Mouse (Mus musculus): ENCODE data around the gene Arhgap20. TPM values are rescaled to one million over a fixed set of nuclear protein-coding genes. Genes with fewer than 3 reads are reported as not detected.

The Arhgap20 gene
- polyA plus RNA-seq (2015; fragmentation: Nextera tagmentation; extraction: Ambion mirVana): 2.5 and 2.8 TPM in 2 replicates

DNA sequence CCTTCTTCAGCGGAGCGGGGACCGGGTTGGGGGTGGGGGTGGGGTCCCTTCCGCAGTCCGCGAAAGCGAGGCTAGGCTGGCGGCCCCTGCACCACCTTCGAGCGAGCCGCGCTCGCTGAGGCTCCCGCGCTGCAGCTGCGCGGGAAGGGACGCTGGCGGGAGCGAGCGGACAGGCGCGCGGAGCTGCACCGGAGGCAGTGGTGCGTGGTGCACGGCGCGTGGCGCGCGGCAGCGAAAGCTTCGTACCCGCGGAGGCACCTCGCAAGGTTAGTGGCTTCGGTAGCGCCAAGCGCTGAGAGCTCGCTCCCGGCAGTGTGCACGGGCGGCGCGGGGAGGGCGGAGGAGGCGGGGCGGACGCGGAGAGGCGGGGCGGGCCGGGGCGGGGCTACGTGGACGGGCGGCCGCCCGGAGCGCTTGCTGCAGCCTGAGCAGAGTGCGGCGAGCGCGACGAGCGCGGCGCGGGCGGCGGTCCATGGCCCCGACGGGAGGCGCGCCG is at the start of gene Arhgap20:
Gene Arhgap20 (plus strand): TSS at position 417 of the 496 bp plus-strand sequence.
- Histone ChIP-seq H3K9ac (peak within 1 kb of the TSS; percentile 29), H3K27ac (no peak within 1 kb of the TSS), H3K4me2 (peak within 1 kb of the TSS; percentile 98), H3K36me3 (no peaks in the 10 kb centered on the region), H3K27me3 (replicated peaks) (peaks cover 12% of the 10 kb centered on the region), H3K4me1 (peaks cover 17% of the 10 kb centered on the region), H3K4me3 (replicated peaks) (peak within 1 kb of the TSS; percentile 59), H3K9me3 (no peaks in the 10 kb centered on the region)
- WGBS: under 1% methylated on average over 57 of the region's 77 CpGs
- ATAC-seq (ENCODE audit: insufficient read depth, low FRiP score, low read depth): peak; percentile 95

DNA sequence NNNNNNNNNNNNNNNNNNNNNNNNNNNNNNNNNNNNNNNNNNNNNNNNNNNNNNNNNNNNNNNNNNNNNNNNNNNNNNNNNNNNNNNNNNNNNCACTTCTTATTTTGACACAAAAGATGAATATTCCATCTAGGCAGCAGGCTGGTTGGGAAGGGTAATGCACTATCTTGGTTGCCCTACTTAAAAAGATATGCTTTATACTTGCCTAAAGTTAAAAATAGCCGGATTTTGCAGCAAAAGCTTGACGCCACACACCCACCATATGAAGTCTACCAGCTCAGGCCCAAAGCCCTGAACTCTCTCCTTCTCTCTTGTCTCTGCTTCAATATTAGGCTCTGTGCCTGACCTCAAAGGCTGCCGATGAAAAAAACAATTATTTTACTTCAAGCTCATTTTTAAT is 46.3 kb upstream of the Arhgap20 start:
- Histone ChIP-seq H3K27ac (no peak overlapping the region), H3K27me3 (replicated peaks) (no peaks in the 10 kb centered on the region), H3K9ac (no peak overlapping the region), H3K4me3 (replicated peaks) (no peak overlapping the region), H3K36me3 (no peaks in the 10 kb centered on the region), H3K9me3 (no peaks in the 10 kb centered on the region), H3K4me2 (no peak overlapping the region), H3K4me1 (no peaks in the 10 kb centered on the region)
- WGBS: 80% methylated on average over 3 of the region's 3 CpGs
- no peak for ATAC-seq (ENCODE audit: insufficient read depth, low FRiP score, low read depth)

DNA sequence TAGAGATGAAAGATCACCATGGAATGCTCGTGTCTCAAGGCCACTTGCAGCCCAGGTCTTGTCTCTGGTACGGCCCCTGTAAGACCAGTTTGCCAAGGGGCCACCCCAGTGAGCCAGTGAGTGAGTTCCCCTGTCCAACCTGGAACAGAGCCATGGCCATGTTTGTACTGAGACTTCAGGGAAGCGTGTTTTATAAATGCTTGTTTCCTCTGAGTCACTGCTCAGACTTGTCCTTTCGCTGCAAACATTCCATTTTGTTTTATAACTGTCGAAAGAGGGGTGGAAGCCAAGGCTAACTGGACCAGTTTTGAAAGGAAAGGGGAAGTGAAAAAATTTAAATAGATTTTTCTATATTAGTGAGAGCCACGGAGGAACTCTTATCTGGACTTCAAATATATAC is 37.2 kb upstream of the Arhgap20 start:
- Histone ChIP-seq H3K4me1 (peaks cover 4% of the 10 kb centered on the region; the same call in 1 of the 2 replicates), H3K4me3 (replicated peaks) (no peak overlapping the region), H3K27me3 (replicated peaks) (no peaks in the 10 kb centered on the region), H3K9me3 (no peaks in the 10 kb centered on the region), H3K4me2 (no peak overlapping the region; the same call in 1 of the 2 replicates), H3K9ac (no peak overlapping the region), H3K27ac (peak overlapping the region; percentile 55), H3K36me3 (no peaks in the 10 kb centered on the region)
- WGBS: 15% methylated on average over 6 of the region's 6 CpGs
- ATAC-seq (ENCODE audit: insufficient read depth, low FRiP score, low read depth): peak; percentile 22; the same call in 1 of the 2 replicates

DNA sequence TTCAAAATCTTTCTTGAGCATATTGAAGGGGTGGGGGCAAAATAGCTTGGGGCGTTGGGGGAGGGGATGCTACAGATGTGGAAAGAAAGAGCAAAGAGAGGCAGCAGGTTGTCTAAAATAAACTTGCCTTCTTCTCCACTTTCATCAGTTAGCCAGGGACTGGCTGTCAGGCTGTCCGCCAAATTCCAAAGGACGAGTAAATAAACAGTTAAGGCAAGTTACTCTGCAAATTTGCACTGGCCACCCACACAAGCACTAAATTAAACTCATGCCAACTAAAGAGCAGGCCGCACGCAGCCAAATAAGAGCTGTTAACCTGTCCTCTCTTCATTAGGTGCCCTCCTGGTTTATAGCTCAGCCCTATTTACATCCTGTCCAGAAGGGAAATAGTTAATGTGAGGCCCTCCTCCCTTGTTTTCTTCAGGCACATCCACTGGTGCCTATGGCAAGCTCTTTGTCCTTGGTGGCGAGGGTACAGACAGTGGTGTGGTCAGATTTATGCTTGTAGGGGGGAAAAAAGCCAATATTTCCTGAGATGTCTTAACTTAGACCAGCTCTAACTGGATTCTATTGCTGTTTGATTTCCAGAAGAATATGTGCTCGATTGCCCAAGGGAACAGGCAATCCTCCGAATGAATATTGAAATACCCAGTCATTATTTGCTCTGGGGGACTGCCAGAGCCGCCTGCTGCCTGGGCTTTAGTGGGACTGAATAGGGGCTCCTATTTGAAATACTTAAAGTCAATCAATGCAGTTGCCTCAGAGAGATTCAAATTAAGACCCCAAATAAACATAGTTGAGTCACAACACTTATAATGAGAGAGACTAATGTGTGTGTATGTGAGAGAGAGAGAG is 29.7 kb upstream of the Arhgap20 start:
- H3K9me3 ChIP-seq: no peaks in the 10 kb centered on the region
- no peak for ATAC-seq (ENCODE audit: insufficient read depth, low FRiP score, low read depth)
- no peaks in the 10 kb centered on the region for H3K4me1 ChIP-seq
- WGBS: 40% methylated on average over 9 of the region's 9 CpGs
- no peak overlapping the region for H3K9ac ChIP-seq
- H3K4me2 ChIP-seq: no peak overlapping the region
- H3K4me3 ChIP-seq (replicated peaks): no peak overlapping the region
- H3K27ac ChIP-seq: no peak overlapping the region
- H3K36me3 ChIP-seq: no peaks in the 10 kb centered on the region
- no peaks in the 10 kb centered on the region for H3K27me3 ChIP-seq (replicated peaks)

DNA sequence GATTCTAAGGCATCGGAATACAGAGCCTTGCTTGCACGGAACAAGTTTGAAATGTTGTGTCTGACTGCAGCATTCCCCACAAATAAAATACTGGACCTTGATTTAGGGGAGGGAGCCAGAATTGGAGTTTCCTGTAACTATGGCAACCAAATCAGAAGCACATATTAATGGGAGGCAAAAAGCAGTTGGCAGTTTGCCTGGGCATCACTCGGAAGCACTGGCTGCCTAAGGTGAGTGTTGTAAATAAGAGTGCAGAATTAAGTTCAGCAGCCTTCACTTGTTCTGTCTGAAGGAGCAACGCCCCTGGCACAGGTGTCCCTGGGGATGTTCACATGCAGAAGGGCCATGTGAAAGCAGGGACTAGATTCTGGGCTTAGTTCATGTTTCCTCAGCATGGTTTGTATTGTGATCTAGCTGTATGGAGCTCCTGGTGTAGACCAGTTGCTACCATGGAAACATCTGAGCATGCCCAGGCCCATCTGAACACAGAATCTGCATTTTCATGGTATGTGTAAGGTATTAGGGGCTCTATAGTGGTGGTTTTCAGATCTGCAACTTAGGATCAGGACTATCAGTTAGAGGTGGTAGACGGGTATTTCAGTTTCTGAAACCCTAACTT is 28.3 kb upstream of the Arhgap20 start:
- no peaks in the 10 kb centered on the region for H3K36me3 ChIP-seq
- H3K9me3 ChIP-seq: no peaks in the 10 kb centered on the region
- no peaks in the 10 kb centered on the region for H3K4me1 ChIP-seq
- WGBS: 70% methylated on average over 5 of the region's 5 CpGs
- no peak for ATAC-seq (ENCODE audit: insufficient read depth, low FRiP score, low read depth)
- no peak overlapping the region for H3K9ac ChIP-seq
- no peaks in the 10 kb centered on the region for H3K27me3 ChIP-seq (replicated peaks)
- H3K27ac ChIP-seq: no peak overlapping the region
- no peak overlapping the region for H3K4me3 ChIP-seq (replicated peaks)
- H3K4me2 ChIP-seq: no peak overlapping the region

DNA sequence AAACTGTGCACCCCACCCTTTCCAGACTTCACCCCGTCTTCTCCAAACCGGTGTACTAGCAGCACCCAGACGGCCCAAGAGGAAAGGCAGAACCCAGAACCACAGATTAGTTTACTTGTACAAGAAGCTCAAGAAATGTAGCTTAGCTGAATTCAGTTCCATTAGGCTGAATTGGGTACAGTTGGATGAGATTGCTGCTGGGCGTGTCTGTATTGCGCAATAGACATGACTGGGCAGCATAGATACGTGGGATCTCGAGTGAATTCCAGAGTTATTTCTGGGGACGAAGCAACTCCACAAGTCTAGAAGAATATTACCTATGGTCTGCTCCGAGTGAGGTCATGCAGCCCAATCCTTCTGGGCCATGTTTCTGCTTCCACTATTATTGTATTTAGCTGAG is 26.8 kb upstream of the Arhgap20 start:
- H3K27me3 ChIP-seq (replicated peaks): no peaks in the 10 kb centered on the region
- no peak overlapping the region for H3K9ac ChIP-seq
- ATAC-seq (ENCODE audit: insufficient read depth, low FRiP score, low read depth): no peak
- no peak overlapping the region for H3K4me3 ChIP-seq (replicated peaks)
- no peak overlapping the region for H3K4me2 ChIP-seq
- no peaks in the 10 kb centered on the region for H3K9me3 ChIP-seq
- no peaks in the 10 kb centered on the region for H3K36me3 ChIP-seq
- no peaks in the 10 kb centered on the region for H3K4me1 ChIP-seq
- WGBS: 81% methylated on average over 9 of the region's 9 CpGs
- H3K27ac ChIP-seq: no peak overlapping the region

DNA sequence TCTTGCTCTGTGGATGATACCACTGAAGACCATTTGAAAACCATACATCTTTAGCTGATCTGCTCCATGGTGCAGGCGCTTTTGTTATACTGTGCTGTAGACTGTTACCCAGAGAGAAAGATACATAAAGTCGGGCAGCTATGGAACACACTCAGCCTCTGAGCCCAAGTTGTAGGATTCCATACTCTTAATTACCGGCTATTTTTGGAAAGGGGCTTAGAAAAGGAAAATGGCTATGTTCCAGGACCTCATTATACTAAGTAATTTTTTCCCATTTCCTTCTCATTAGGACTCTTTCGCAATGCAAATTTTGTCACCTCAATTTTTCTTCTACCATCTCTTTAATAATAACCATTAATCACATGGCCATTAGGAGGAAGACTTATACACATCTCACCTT is 25.3 kb upstream of the Arhgap20 start:
- H3K27ac ChIP-seq: no peak overlapping the region
- ATAC-seq (ENCODE audit: insufficient read depth, low FRiP score, low read depth): no peak
- WGBS: 87% methylated on average over 4 of the region's 4 CpGs
- H3K36me3 ChIP-seq: no peaks in the 10 kb centered on the region
- H3K4me3 ChIP-seq (replicated peaks): no peak overlapping the region
- H3K27me3 ChIP-seq (replicated peaks): no peaks in the 10 kb centered on the region
- H3K9ac ChIP-seq: no peak overlapping the region
- no peaks in the 10 kb centered on the region for H3K9me3 ChIP-seq
- H3K4me2 ChIP-seq: no peak overlapping the region
- no peaks in the 10 kb centered on the region for H3K4me1 ChIP-seq

DNA sequence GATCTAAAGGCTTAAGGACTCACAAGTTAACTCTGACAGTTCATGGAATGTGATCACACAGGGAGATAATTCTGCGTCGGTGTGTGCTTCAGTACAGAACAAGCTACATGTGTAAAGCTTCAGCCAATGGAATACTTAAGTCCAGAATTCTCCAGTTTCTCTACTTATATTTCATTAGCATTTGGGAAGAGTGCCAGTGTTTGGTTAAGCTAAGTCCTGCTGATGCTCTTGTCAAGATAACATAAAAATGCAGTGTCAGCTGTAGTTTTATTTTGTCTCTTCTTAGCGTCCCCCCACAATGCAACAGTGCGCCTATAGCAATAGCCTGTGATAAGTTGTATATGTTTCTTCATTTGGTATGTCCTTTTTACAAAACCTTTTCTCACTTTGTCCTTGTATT is 15.0 kb upstream of the Arhgap20 start:
- ATAC-seq (ENCODE audit: insufficient read depth, low FRiP score, low read depth): no peak
- Histone ChIP-seq H3K9me3 (no peaks in the 10 kb centered on the region), H3K27ac (no peak overlapping the region), H3K4me3 (replicated peaks) (no peak overlapping the region), H3K9ac (no peak overlapping the region), H3K27me3 (replicated peaks) (no peaks in the 10 kb centered on the region), H3K36me3 (no peaks in the 10 kb centered on the region), H3K4me2 (no peak overlapping the region; the same call in 1 of the 2 replicates), H3K4me1 (0 out of 2 replicates have a peak, but pooled peaks cover 4% of the 10 kb centered on the region)
- WGBS: 33% methylated on average over 4 of the region's 4 CpGs

DNA sequence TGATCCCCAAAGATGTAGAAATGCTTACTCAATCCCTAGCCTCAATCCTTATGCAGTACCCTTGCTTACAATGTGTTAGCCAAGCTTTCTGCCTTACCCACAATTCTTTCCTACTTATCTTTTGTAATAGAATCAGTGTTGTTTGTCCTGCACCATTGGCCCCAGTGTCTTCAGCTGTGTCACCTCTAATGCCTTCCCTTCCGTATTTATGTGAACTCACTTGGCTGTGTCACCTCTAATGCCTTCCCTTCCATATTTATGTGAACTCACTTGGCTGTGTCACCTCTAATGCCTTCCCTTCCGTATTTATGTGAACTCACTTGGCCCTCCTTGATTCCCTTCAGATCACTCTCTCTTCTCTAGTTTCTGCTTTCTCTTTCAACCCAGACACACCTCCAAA is 4.1 kb upstream of the Arhgap20 start:
- Histone ChIP-seq H3K36me3 (no peaks in the 10 kb centered on the region), H3K4me1 (peaks cover 11% of the 10 kb centered on the region), H3K27me3 (replicated peaks) (peaks cover 5% of the 10 kb centered on the region), H3K27ac (no peak overlapping the region), H3K4me2 (no peak overlapping the region), H3K4me3 (replicated peaks) (no peak overlapping the region), H3K9ac (no peak overlapping the region), H3K9me3 (no peaks in the 10 kb centered on the region)
- no peak for ATAC-seq (ENCODE audit: insufficient read depth, low FRiP score, low read depth)
- 56% methylated on average over 2 of the region's 2 CpGs for WGBS

DNA sequence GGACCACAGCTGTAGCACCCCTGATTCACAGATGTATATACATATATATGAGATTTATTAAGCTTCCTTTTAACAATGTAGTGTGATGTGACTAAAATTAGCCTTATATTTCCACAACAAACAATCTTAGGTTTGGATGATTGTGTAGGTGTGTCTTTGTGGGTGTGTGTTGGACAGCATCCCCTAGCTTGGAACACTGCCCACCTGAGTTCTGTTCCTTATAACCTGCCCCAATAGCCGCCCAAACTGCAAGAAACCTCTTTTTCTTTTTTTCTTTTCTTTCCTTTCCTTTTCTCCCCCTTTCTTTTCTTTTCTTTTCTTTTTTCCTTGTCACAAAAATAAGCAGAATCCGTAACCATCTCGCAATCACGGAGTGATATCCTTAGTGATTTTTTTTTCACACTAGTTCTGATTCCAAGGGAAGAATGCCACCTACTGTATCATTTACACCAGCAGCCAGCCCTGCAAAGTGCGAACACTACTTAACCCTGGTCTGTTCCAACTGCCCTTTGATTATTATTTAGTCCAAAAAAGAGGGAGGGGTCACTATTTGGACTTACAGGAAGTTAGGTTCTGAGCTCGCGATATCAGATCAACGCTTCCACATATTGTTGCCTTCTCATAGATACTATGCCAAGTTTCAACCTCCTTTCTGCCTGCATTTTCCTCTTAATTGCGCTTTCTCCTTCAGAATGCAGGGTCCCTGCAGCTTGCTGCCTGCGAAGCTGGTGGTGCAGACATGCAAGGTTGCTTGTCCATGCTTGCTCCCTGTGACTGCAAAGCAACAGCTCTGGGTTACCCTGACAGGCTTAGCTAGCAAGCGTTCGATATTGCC is 879 bp upstream of the Arhgap20 start:
- H3K4me1 ChIP-seq: peaks cover 17% of the 10 kb centered on the region
- ATAC-seq (ENCODE audit: insufficient read depth, low FRiP score, low read depth): peak; percentile 12; the same call in 1 of the 2 replicates
- H3K9me3 ChIP-seq: no peaks in the 10 kb centered on the region
- no peaks in the 10 kb centered on the region for H3K36me3 ChIP-seq
- H3K4me2 ChIP-seq: peak overlapping the region; percentile 98
- 6% methylated on average over 12 of the region's 12 CpGs for WGBS
- H3K27ac ChIP-seq: no peak overlapping the region
- peaks cover 12% of the 10 kb centered on the region for H3K27me3 ChIP-seq (replicated peaks)
- peak overlapping the region; percentile 59 for H3K4me3 ChIP-seq (replicated peaks)
- H3K9ac ChIP-seq: peak overlapping the region; percentile 26

DNA sequence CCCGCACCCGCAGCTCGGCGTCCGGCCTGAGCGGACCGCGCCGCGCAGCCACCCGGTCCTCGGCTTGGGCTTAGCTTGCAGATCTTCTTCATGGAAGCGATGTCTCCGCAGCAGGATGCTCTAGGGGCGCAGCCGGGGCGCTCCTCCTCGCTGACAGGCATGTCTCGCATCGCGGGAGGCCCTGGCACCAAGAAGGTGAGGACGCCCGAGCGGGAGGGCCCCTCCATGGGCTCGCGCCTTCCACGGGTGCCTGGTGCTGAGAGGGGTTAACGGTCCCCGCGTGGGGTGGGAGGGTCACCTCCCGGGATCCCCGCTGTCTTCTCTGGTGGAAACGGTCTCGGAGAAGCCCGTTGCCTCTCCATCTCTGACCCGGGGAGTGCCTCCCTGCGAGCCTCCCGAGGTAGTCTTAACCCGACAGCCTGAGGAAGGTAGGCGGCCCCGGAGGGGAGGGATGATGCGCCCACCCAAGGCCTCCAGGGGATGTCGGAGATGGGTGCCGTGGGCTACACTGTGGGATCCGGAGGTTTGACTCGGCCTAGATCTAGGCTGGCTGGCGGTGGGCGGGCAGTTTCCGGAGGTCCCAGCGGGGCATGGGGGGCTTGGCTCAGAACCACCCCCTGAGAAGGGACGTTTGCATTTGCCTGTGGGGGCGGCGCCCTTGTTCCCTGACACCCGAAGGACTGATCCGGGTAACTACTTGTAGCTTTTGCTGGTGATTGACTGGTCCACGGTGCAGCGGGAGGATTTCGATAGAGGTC is 459 bp downstream of the Arhgap20 start:
- whole genome bisulfite sequencing: 0% methylated on average over 46 of the region's 58 CpGs

More for the DNA sequence above, 459 bp downstream of the Arhgap20 start:
- H3K4me2 ChIP-seq: peak overlapping the region; percentile 98
- H3K36me3 ChIP-seq: no peaks in the 10 kb centered on the region
- H3K9me3 ChIP-seq: no peaks in the 10 kb centered on the region
- H3K27ac ChIP-seq: no peak overlapping the region
- H3K4me1 ChIP-seq: peaks cover 17% of the 10 kb centered on the region
- H3K27me3 ChIP-seq (replicated peaks): peaks cover 12% of the 10 kb centered on the region
- H3K4me3 ChIP-seq (replicated peaks): peak overlapping the region; percentile 59
- ATAC-seq (ENCODE audit: insufficient read depth, low FRiP score, low read depth): peak; percentile 48
- peak overlapping the region; percentile 29 for H3K9ac ChIP-seq
